Comparison of ENCODE assay signal across 11 mouse cellular contexts in the genomic region with DNA sequence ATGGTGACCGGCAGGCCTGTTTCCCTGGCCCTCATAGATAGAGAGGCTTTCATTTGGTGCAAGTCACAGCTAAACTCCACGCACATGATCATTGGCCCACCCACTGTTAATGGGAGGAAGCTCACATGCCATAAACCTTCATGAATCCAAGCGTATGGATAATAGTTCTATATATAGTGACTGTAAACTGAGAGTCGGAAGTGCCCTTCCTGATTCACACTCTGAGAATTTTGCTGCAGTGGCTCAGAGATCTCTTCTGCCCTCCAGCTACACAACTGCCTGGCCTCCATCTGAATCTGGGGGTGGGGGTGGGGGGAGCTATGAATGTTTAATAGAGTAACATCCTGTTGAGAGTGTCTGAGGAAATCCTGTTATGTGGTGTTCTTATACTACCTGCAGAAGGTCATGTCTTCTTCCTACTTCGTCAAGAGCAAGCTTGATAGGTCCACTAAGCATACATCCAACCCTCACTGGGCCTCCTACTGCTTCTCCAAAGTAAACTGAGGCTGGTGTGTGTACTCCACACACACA.
DNase-seq lines count a peak whose midpoint lies in the region; ATAC-seq and TF ChIP-seq lines count a peak whose summit lies in the region.
"Had no signal": no experiment of that assay in that cellular context is flagged by ENCODE, and none has a peak within 500 bp of the region (broad histone marks: within the 10 kb centered on the region; RNA-seq: fewer than 3 reads in every experiment).

No protein-coding gene starts in this region.

- intact Hi-C loops in left cerebral cortex, postnatal 25 days (cut with DNase I), result no loop called here

- peak overlapping the region; percentile 14; the same call in 1 of the 2 replicates for H3K27ac ChIP-seq in forebrain, embryonic 16.5 days (ENCODE audit: low read length)
- no peak overlapping the region for H3K27ac ChIP-seq in forebrain, embryonic 15.5 days (replicated peaks)
- H3K27ac ChIP-seq in liver, postnatal 0 days (ENCODE audit: low read depth), result no peak overlapping the region
- H3K27ac ChIP-seq: macrophage; neural tube, embryonic 12.5 days had no signal

- TF ChIP-seq EP300 in liver, postnatal 0 days (IDR thresholded peaks at IDR 0.05; ENCODE audit: low read depth), result no peak

- 89% methylated on average over 5 of the region's 5 CpGs for WGBS in forebrain, embryonic 16.5 days
- WGBS in forebrain, embryonic 15.5 days, result 81% methylated on average over 5 of the region's 5 CpGs
- WGBS in liver, postnatal 0 days (ENCODE audit: insufficient replicate concordance), result 71% methylated on average over 5 of the region's 5 CpGs

- H3K4me3 ChIP-seq in forebrain, embryonic 16.5 days (replicated peaks; ENCODE audit: low read length), result no peak overlapping the region
- H3K4me3 ChIP-seq in forebrain, embryonic 15.5 days, result no peak overlapping the region
- H3K4me3 ChIP-seq in liver, postnatal 0 days (ENCODE audit: low read depth, low read length), result no peak overlapping the region
- H3K4me3 ChIP-seq: neural tube, embryonic 12.5 days had no signal

- H3K4me2 ChIP-seq in forebrain, embryonic 16.5 days (ENCODE audit: low read length), result no peak overlapping the region
- H3K4me2 ChIP-seq in forebrain, embryonic 15.5 days (replicated peaks), result no peak overlapping the region
- no peak overlapping the region for H3K4me2 ChIP-seq in liver, postnatal 0 days (ENCODE audit: low read depth, low read length)
- H3K4me2 ChIP-seq: neural tube, embryonic 12.5 days had no signal

- no peak for ATAC-seq in forebrain, embryonic 16.5 days
- no peak for ATAC-seq in forebrain, embryonic 15.5 days (replicated peaks)
- ATAC-seq in liver, postnatal 0 days, result peak; percentile 29; the same call in 1 of the 2 replicates

- no peak for DNase-seq in liver, postnatal 0 days
- DNase-seq in liver (no peak), NIH3T3 (ENCODE audit: low read depth) (peak; percentile 72)
- DNase-seq in induced T-regulatory cell, adult 2 months (ENCODE audit: low read depth), result peak; percentile 61
- DNase-seq in retina, postnatal 1 day, result no peak
- no peak for DNase-seq in left cerebral cortex, postnatal 25 days (ENCODE audit: low spot score in 2 of 2)
- DNase-seq: adrenal gland, adult 8-10 months had no signal

- peaks cover 6% of the 10 kb centered on the region; the same call in 1 of the 2 replicates for H3K36me3 ChIP-seq in forebrain, embryonic 16.5 days (ENCODE audit: control insufficient read depth, insufficient read depth)
- H3K36me3 ChIP-seq in forebrain, embryonic 15.5 days, result peaks cover 16% of the 10 kb centered on the region
- no peaks in the 10 kb centered on the region for H3K36me3 ChIP-seq in liver, postnatal 0 days (replicated peaks; ENCODE audit: insufficient read depth, low read length)

- no peaks in the 10 kb centered on the region for H3K9me3 ChIP-seq in forebrain, embryonic 16.5 days (ENCODE audit: control insufficient read depth, low read length)
- H3K9me3 ChIP-seq in forebrain, embryonic 15.5 days, result no peaks in the 10 kb centered on the region
- H3K9me3 ChIP-seq in liver, postnatal 0 days (ENCODE audit: low read length), result no peaks in the 10 kb centered on the region
- H3K9me3 ChIP-seq: neural tube, embryonic 12.5 days had no signal

- no peak overlapping the region for H3K9ac ChIP-seq in forebrain, embryonic 16.5 days (replicated peaks; ENCODE audit: low read depth, low read length)
- H3K9ac ChIP-seq in forebrain, embryonic 15.5 days (replicated peaks), result no peak overlapping the region
- no peak overlapping the region for H3K9ac ChIP-seq in liver, postnatal 0 days (replicated peaks)
- H3K9ac ChIP-seq: neural tube, embryonic 12.5 days had no signal

- TF ChIP-seq CTCF in liver, postnatal 0 days (IDR thresholded peaks at IDR 0.05; ENCODE audit: low read depth), result no peak

- H3K4me1 ChIP-seq in forebrain, embryonic 16.5 days (replicated peaks; ENCODE audit: control insufficient read depth, insufficient read depth, low read length), result peaks cover 50% of the 10 kb centered on the region
- H3K4me1 ChIP-seq in forebrain, embryonic 15.5 days, result peaks cover 49% of the 10 kb centered on the region
- H3K4me1 ChIP-seq in liver, postnatal 0 days (ENCODE audit: insufficient read depth), result no peaks in the 10 kb centered on the region

- no peaks in the 10 kb centered on the region for H3K27me3 ChIP-seq in forebrain, embryonic 16.5 days (replicated peaks; ENCODE audit: control insufficient read depth, insufficient read depth, low read length)
- no peaks in the 10 kb centered on the region for H3K27me3 ChIP-seq in forebrain, embryonic 15.5 days
- no peaks in the 10 kb centered on the region for H3K27me3 ChIP-seq in liver, postnatal 0 days (ENCODE audit: insufficient read depth, low read length)
- H3K27me3 ChIP-seq: neural tube, embryonic 12.5 days had no signal

Comparison
In these comparisons a context has a peak if more than half of its experiments do, and no peak if none do; other contexts are left out.
1. DNase-seq: peak in NIH3T3 (single experiment) and induced T-regulatory cell, adult 2 months (single experiment); none in liver, postnatal 0 days (single experiment), liver (single experiment), retina, postnatal 1 day (single experiment) and left cerebral cortex, postnatal 25 days (0 of 2).